Mouse (Mus musculus): Measurements from ENCODE around the gene Tmem160. TPM values are rescaled to one million over a fixed set of nuclear protein-coding genes. Genes with fewer than 3 reads are reported as not detected.

Tmem160 gene
- total and polyA plus RNA-seq, 2 experiments from 2014 or later: 43.1 to 108 TPM

DNA sequence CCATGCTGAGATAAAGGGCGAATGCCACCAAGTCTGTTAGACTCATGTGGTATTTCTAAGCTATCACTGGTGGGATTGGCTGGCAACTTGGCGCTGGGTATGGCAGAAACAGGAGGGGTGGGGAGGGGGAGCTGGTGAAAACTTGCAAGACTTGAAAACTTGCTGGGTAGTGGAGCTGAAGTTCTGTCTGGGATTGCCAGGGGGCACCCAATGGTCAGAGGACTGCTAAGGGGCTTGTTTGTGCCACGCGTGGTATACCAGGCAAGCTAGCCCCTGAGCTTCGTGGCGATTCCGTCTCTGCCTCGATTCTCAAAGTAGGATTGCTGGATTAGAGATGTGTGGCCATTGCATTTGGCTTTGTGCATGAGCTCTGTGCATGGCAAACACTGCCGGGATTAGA is 37.4 kb downstream of the Tmem160 start:
- TF ChIP-seq CTCF (IDR thresholded peaks at IDR 0.05): no peak
- 82% methylated on average over 9 of the region's 9 CpGs for WGBS
- Histone ChIP-seq H3K27ac (ENCODE audit: low read depth, low read length) (no peak overlapping the region), H3K4me3 (ENCODE audit: low read depth, low read length) (no peak overlapping the region), H3K9ac (replicated peaks; ENCODE audit: low read length, poor library complexity, severe bottlenecking) (no peak overlapping the region), H3K9me3 (ENCODE audit: low read length) (no peaks in the 10 kb centered on the region), H3K36me3 (ENCODE audit: insufficient read depth, low read length) (no peaks in the 10 kb centered on the region), H3K4me2 (ENCODE audit: low read depth, low read length, poor library complexity, severe bottlenecking) (no peak overlapping the region), H3K27me3 (ENCODE audit: insufficient read depth, low read length) (no peaks in the 10 kb centered on the region), H3K4me1 (ENCODE audit: insufficient read depth, low read length) (no peaks in the 10 kb centered on the region)
- ATAC-seq (ENCODE audit: low FRiP score) (no peak), DNase-seq (ENCODE audit: low spot score) (no peak)

DNA sequence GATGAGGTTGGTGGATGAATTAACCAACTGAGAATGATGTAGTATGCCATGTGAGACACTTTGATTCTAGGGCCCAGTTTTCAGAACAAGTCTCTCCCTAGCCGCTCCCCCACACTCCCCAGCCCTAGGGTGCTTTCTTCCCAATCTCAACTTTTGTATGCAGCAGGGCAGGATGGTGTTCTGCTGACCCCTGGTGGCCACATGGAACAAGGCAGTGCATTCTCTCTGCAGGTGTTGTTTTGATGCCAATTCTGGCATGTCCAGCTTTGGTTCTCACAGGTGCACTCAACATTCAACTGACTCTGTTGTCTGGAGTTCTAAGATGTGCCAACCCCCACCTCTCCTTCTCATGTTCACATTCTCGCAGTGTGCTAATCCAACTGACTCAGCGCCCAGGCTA is 39.2 kb downstream of the Tmem160 start:
- 19% methylated on average over 3 of the region's 3 CpGs for WGBS
- H3K27me3 ChIP-seq (ENCODE audit: insufficient read depth, low read length): no peaks in the 10 kb centered on the region
- no peak overlapping the region for H3K27ac ChIP-seq (ENCODE audit: low read depth, low read length)
- TF ChIP-seq CTCF (IDR thresholded peaks at IDR 0.05): peak; percentile 96
- H3K9me3 ChIP-seq (ENCODE audit: low read length): no peaks in the 10 kb centered on the region
- no peak overlapping the region for H3K4me2 ChIP-seq (ENCODE audit: low read depth, low read length, poor library complexity, severe bottlenecking)
- H3K4me3 ChIP-seq (ENCODE audit: low read depth, low read length): no peak overlapping the region
- no peak overlapping the region for H3K9ac ChIP-seq (replicated peaks; ENCODE audit: low read length, poor library complexity, severe bottlenecking)
- ATAC-seq (ENCODE audit: low FRiP score): peak; percentile 24; the same call in 1 of the 2 replicates
- peak; percentile 63 for DNase-seq (ENCODE audit: low spot score)
- peaks cover 14% of the 10 kb centered on the region for H3K36me3 ChIP-seq (ENCODE audit: insufficient read depth, low read length)
- no peaks in the 10 kb centered on the region for H3K4me1 ChIP-seq (ENCODE audit: insufficient read depth, low read length)

DNA sequence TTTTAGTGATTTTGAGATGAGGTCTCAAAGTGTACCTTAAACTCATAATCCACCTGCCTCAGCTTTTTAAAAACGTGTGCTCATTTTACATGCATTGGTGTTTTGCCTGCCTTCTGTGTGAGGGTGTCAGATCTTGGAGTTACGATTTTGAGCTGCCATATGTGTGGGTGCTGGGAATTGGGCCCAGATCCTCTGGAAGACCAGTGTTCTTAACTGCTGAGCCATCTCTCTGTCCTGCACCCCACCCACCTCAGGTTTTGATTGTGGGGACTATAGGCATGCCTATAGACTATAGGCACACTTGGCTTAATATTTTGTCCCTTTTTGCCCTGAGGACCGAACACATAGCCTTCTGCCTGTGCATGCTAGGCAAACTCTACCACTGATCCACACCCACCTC is 39.6 kb downstream of the Tmem160 start:
- no peak overlapping the region for H3K27ac ChIP-seq (ENCODE audit: low read depth, low read length)

DNA sequence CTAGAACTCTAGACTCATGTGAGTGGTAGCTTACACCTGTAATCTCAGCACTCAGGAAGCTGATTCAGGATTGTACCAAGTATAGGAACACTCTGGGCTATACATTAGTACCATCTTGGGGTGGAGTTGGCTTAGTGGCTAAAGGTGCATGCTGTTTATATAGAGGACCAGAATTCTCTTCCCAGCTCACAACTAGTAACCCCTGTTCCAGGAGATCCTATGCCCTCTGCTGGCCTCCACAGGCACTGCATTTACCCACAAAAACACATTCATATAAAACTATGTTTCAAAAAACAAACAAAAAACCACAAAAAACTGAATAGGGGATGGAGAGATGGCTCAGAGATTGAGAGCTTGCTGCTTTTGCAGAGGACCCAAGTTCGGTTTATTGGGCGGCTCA is 40.8 kb downstream of the Tmem160 start:
- Histone ChIP-seq H3K4me3 (ENCODE audit: low read depth, low read length) (no peak overlapping the region), H3K27ac (ENCODE audit: low read depth, low read length) (no peak overlapping the region), H3K4me1 (ENCODE audit: insufficient read depth, low read length) (no peaks in the 10 kb centered on the region), H3K9ac (replicated peaks; ENCODE audit: low read length, poor library complexity, severe bottlenecking) (no peak overlapping the region), H3K4me2 (ENCODE audit: low read depth, low read length, poor library complexity, severe bottlenecking) (no peak overlapping the region), H3K27me3 (ENCODE audit: insufficient read depth, low read length) (no peaks in the 10 kb centered on the region), H3K9me3 (ENCODE audit: low read length) (no peaks in the 10 kb centered on the region), H3K36me3 (ENCODE audit: insufficient read depth, low read length) (peaks cover 29% of the 10 kb centered on the region)
- DNase-seq (ENCODE audit: low spot score) (peak; percentile 44), ATAC-seq (ENCODE audit: low FRiP score) (no peak; the same call in 1 of the 2 replicates)
- 37% methylated on average over 2 of the region's 2 CpGs for WGBS
- TF ChIP-seq CTCF (IDR thresholded peaks at IDR 0.05): peak; percentile 79

More for the DNA sequence above, 39.6 kb downstream of the Tmem160 start:
- Histone ChIP-seq H3K4me1 (ENCODE audit: insufficient read depth, low read length) (no peaks in the 10 kb centered on the region), H3K9ac (replicated peaks; ENCODE audit: low read length, poor library complexity, severe bottlenecking) (no peak overlapping the region), H3K27me3 (ENCODE audit: insufficient read depth, low read length) (no peaks in the 10 kb centered on the region), H3K9me3 (ENCODE audit: low read length) (no peaks in the 10 kb centered on the region), H3K4me2 (ENCODE audit: low read depth, low read length, poor library complexity, severe bottlenecking) (no peak overlapping the region), H3K36me3 (ENCODE audit: insufficient read depth, low read length) (peaks cover 17% of the 10 kb centered on the region), H3K4me3 (ENCODE audit: low read depth, low read length) (no peak overlapping the region)
- DNase-seq (ENCODE audit: low spot score) (no peak), ATAC-seq (ENCODE audit: low FRiP score) (0 out of 2 replicates have a peak, but pooled peaks have one; percentile 19)
- TF ChIP-seq CTCF (IDR thresholded peaks at IDR 0.05): no peak
- WGBS: 65% methylated on average over 3 of the region's 3 CpGs

DNA sequence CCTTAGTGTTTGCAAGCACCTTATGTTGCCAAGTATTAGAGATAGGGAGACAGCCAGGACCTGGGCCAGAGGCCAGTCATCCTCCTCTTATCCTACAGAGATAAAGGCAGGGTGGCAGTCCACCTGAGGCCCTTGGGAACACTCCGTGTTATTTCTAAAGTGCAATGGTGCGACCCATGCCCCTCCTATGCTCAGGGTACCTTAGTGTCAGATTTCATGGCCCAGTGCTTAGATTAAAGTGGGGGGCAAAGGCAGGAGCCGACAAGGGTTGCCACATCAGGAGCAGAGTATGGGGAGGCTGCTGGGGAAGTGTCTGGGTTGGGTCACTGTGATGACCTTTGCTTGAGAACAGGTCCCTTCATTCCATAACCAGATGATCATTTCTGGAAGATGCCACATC is 43.7 kb downstream of the Tmem160 start:
- H3K4me3 ChIP-seq (ENCODE audit: low read depth, low read length): no peak overlapping the region
- H3K9ac ChIP-seq (replicated peaks; ENCODE audit: low read length, poor library complexity, severe bottlenecking): no peak overlapping the region
- no peak for TF ChIP-seq CTCF (IDR thresholded peaks at IDR 0.05)
- no peak overlapping the region for H3K27ac ChIP-seq (ENCODE audit: low read depth, low read length)
- peaks cover 30% of the 10 kb centered on the region for H3K36me3 ChIP-seq (ENCODE audit: insufficient read depth, low read length)
- no peaks in the 10 kb centered on the region for H3K4me1 ChIP-seq (ENCODE audit: insufficient read depth, low read length)
- ATAC-seq (ENCODE audit: low FRiP score) (no peak), DNase-seq (ENCODE audit: low spot score) (no peak)
- no peaks in the 10 kb centered on the region for H3K9me3 ChIP-seq (ENCODE audit: low read length)
- H3K27me3 ChIP-seq (ENCODE audit: insufficient read depth, low read length): no peaks in the 10 kb centered on the region
- 86% methylated on average over 3 of the region's 3 CpGs for WGBS
- H3K4me2 ChIP-seq (ENCODE audit: low read depth, low read length, poor library complexity, severe bottlenecking): no peak overlapping the region

DNA sequence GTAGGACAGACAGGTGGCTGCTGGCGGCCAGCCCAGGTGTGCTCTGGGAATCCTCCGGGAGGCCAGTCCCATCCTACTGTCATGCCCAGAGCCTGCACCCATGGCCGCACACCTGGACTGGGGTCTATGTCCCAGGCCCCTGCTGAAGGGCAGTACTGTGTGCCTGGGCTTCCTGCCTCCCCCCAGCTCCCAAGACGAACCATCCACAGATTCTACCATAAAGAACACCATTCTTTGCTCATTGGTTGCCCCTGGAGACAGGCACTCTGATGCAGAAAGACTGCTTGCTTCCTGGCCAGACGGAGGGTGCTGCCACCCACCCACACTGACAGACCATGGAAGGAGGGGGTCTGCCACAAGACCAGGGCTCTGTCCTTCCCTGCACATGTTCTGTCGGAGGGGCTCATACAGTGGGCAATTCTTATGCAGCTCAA is 47.1 kb downstream of the Tmem160 start:
- Histone ChIP-seq H3K36me3 (ENCODE audit: insufficient read depth, low read length) (peaks cover 54% of the 10 kb centered on the region), H3K27me3 (ENCODE audit: insufficient read depth, low read length) (no peaks in the 10 kb centered on the region), H3K4me3 (ENCODE audit: low read depth, low read length) (no peak overlapping the region), H3K9ac (replicated peaks; ENCODE audit: low read length, poor library complexity, severe bottlenecking) (no peak overlapping the region), H3K4me1 (ENCODE audit: insufficient read depth, low read length) (peaks cover 2% of the 10 kb centered on the region; the same call in 1 of the 2 replicates), H3K4me2 (ENCODE audit: low read depth, low read length, poor library complexity, severe bottlenecking) (no peak overlapping the region), H3K9me3 (ENCODE audit: low read length) (no peaks in the 10 kb centered on the region), H3K27ac (ENCODE audit: low read depth, low read length) (no peak overlapping the region)
- 60% methylated on average over 6 of the region's 6 CpGs for WGBS
- TF ChIP-seq CTCF (IDR thresholded peaks at IDR 0.05): no peak
- ATAC-seq (ENCODE audit: low FRiP score) (peak; percentile 60), DNase-seq (ENCODE audit: low spot score) (peak; percentile 57)

Measured in midbrain, postnatal 0 days (tissue).